Mouse (Mus musculus) gastrocnemius, adult 2 months (tissue): ENCODE measurements at regions not wholly inside any gene's neighbourhood (a gene's known extent, or its start where the extent isn't known, plus 50 kb on each side); places are given as distances from the start of the nearest gene placed in this dataset.

ENCODE experiments used
- DNase-seq: peaks from one replicate; pipeline ENCODE4 v3.0.0; 2022
- H3K27ac ChIP-seq: fragments of 200-600 bp; 2 replicates; pipeline ENCODE4 v1.8.1; 2022; ENCODE audit warnings: mild to moderate bottlenecking
- H3K4me3 ChIP-seq: fragments of 200-600 bp; 2 replicates; pipeline ENCODE4 v1.8.1; 2022; ENCODE audit warnings: mild to moderate bottlenecking, moderate library complexity
- CTCF ChIP-seq: fragments of 200-600 bp; IDR thresholded peaks from 2 replicates; pipeline ENCODE4 v1.8.1; 2022; ENCODE audit warnings: antibody characterized with exemption, mild to moderate bottlenecking, moderate library complexity
- intact Hi-C: fragments of 180-260 bp; cut with DNase I; formaldehyde crosslinking; loops from one replicate; pipeline ENCODE4 v1.15.1; 2025

- Histone ChIP-seq H3K4me3 (no peak overlapping the region), H3K27ac (no peak overlapping the region)
- intact Hi-C loops, result no loop called here
- TF ChIP-seq CTCF, result no peak
- DNase-seq, result no peak
Observed at GRCm38 (mm10) chr6:6781556-6781955, 81.6 kb upstream of the Dlx6 start.

GRCm38 (mm10) chr6:6785939-6786490 lies 77.1 kb upstream of the Dlx6 start:
- no peak for TF ChIP-seq CTCF
- DNase-seq, result no peak
- intact Hi-C loops, result no loop called here
- no peak overlapping the region for H3K27ac ChIP-seq
- no peak overlapping the region for H3K4me3 ChIP-seq

GRCm38 (mm10) chr6:6787490-6787889 lies 75.6 kb upstream of the Dlx6 start:
- Histone ChIP-seq H3K27ac (no peak overlapping the region), H3K4me3 (no peak overlapping the region)
- intact Hi-C loops, result no loop called here
- TF ChIP-seq CTCF, result no peak
- DNase-seq, result no peak

GRCm38 (mm10) chr6:6794320-6795018 lies 68.7 kb upstream of the Dlx6 start:
- TF ChIP-seq CTCF, result no peak

GRCm38 (mm10) chr6:6800377-6800776 lies 62.8 kb upstream of the Dlx6 start:
- H3K4me3 ChIP-seq, result no peak overlapping the region
- intact Hi-C loops, result no loop called here
- no peak for DNase-seq

More at GRCm38 (mm10) chr6:6794320-6795018, 68.7 kb upstream of the Dlx6 start:
- no peak for DNase-seq
- intact Hi-C loops, result no loop called here
- H3K27ac ChIP-seq, result no peak overlapping the region
- no peak overlapping the region for H3K4me3 ChIP-seq

GRCm38 (mm10) chr6:6801563-6802259 lies 61.4 kb upstream of the Dlx6 start:
- intact Hi-C loops, result no loop called here
- no peak for TF ChIP-seq CTCF
- DNase-seq, result no peak
- no peak overlapping the region for H3K27ac ChIP-seq
- no peak overlapping the region for H3K4me3 ChIP-seq

More at GRCm38 (mm10) chr6:6800377-6800776, 62.8 kb upstream of the Dlx6 start:
- no peak for TF ChIP-seq CTCF
- no peak overlapping the region for H3K27ac ChIP-seq
